In genomic region chr4:148046450-148047031, GRCm38 (mm10) we compare ENCODE assay signal across 13 mouse cellular contexts. TPM values are rescaled to one million over a fixed set of nuclear protein-coding genes. Genes with fewer than 3 reads are reported as not detected.
DNase-seq lines count a peak whose midpoint lies in the region; ATAC-seq lines count a peak whose summit lies in the region.
"Had no signal": no experiment of that assay in that cellular context is flagged by ENCODE, and none has a peak within 500 bp of the region (broad histone marks: within the 10 kb centered on the region; RNA-seq: fewer than 3 reads in every experiment).

No protein-coding gene starts in this region.

- ATAC-seq in hindbrain, embryonic 16.5 days = no peak
- ATAC-seq in liver, embryonic 13.5 days (ENCODE audit: low read depth) = peak; percentile 92
- ATAC-seq: CD4-positive, CD25-positive, alpha-beta regulatory T cell, adult 4 months had no signal

- no peaks in the 10 kb centered on the region for H3K27me3 ChIP-seq in hindbrain, embryonic 10.5 days (ENCODE audit: insufficient read depth, poor library complexity, severe bottlenecking)
- no peaks in the 10 kb centered on the region for H3K27me3 ChIP-seq in hindbrain, embryonic 16.5 days (replicated peaks; ENCODE audit: control insufficient read depth, insufficient read depth, low read length)
- H3K27me3 ChIP-seq in liver, embryonic 13.5 days = no peaks in the 10 kb centered on the region
- H3K27me3 ChIP-seq: embryonic facial prominence, embryonic 15.5 days had no signal

- H3K27ac ChIP-seq in hindbrain, embryonic 10.5 days = 0 out of 2 replicates have a peak overlapping the region, but pooled peaks have one; percentile 62
- H3K27ac ChIP-seq in hindbrain, embryonic 16.5 days (ENCODE audit: low read depth, low read length) = no peak overlapping the region
- peak overlapping the region; percentile 93 for H3K27ac ChIP-seq in liver, embryonic 13.5 days
- H3K27ac ChIP-seq: embryonic facial prominence, embryonic 15.5 days had no signal

- WGBS in hindbrain, embryonic 10.5 days = 76% methylated on average over 4 of the region's 4 CpGs
- 71% methylated on average over 4 of the region's 4 CpGs for WGBS in hindbrain, embryonic 16.5 days
- WGBS in liver, embryonic 13.5 days (ENCODE audit: insufficient replicate concordance) = 14% methylated on average over 4 of the region's 4 CpGs

- H3K9me3 ChIP-seq in hindbrain, embryonic 10.5 days = no peaks in the 10 kb centered on the region
- H3K9me3 ChIP-seq in hindbrain, embryonic 16.5 days (ENCODE audit: control insufficient read depth, low read length) = no peaks in the 10 kb centered on the region
- no peaks in the 10 kb centered on the region for H3K9me3 ChIP-seq in liver, embryonic 13.5 days (replicated peaks)
- H3K9me3 ChIP-seq: embryonic facial prominence, embryonic 15.5 days had no signal

- no peak overlapping the region for H3K4me3 ChIP-seq in hindbrain, embryonic 10.5 days
- H3K4me3 ChIP-seq in hindbrain, embryonic 16.5 days (ENCODE audit: low read length) = no peak overlapping the region
- peak overlapping the region; percentile 23 for H3K4me3 ChIP-seq in liver, embryonic 13.5 days (replicated peaks)
- H3K4me3 ChIP-seq: embryonic facial prominence, embryonic 15.5 days had no signal

- H3K36me3 ChIP-seq in hindbrain, embryonic 10.5 days = peaks cover 90% of the 10 kb centered on the region
- H3K36me3 ChIP-seq in hindbrain, embryonic 16.5 days (ENCODE audit: control insufficient read depth, insufficient read depth, low read length) = peaks cover 9% of the 10 kb centered on the region
- peaks cover 78% of the 10 kb centered on the region for H3K36me3 ChIP-seq in liver, embryonic 13.5 days

- no peak for DNase-seq in hindbrain, embryonic 10.5 days (ENCODE audit: low spot score)
- DNase-seq in retina, postnatal 1 day = peak; percentile 48
- DNase-seq in retina, embryonic 14.5 days (ENCODE audit: low spot score) = no peak
- DNase-seq in liver, embryonic 13.5 days = peak; percentile 75
- DNase-seq in adrenal gland, postnatal 36 days = no peak
- no peak for DNase-seq in lung, postnatal 14 days
- DNase-seq in thymus, adult 18-20 months = no peak
- DNase-seq: heart, postnatal 36 days; lung, embryonic 14.5 days had no signal

- no peak overlapping the region for H3K4me2 ChIP-seq in hindbrain, embryonic 16.5 days (ENCODE audit: low read length)
- peak overlapping the region; percentile 58 for H3K4me2 ChIP-seq in liver, embryonic 13.5 days
- H3K4me2 ChIP-seq: embryonic facial prominence, embryonic 15.5 days; lung, embryonic 14.5 days had no signal

- H3K9ac ChIP-seq in hindbrain, embryonic 16.5 days (ENCODE audit: low read depth, low read length) = no peak overlapping the region
- peak overlapping the region; percentile 57 for H3K9ac ChIP-seq in liver, embryonic 13.5 days
- H3K9ac ChIP-seq: embryonic facial prominence, embryonic 15.5 days had no signal

- H3K4me1 ChIP-seq in hindbrain, embryonic 10.5 days (replicated peaks) = peaks cover 27% of the 10 kb centered on the region
- H3K4me1 ChIP-seq in hindbrain, embryonic 16.5 days (ENCODE audit: control insufficient read depth, insufficient read depth, low read depth, low read length) = peaks cover 12% of the 10 kb centered on the region
- H3K4me1 ChIP-seq in liver, embryonic 13.5 days (replicated peaks) = peaks cover 87% of the 10 kb centered on the region

RNA-seq across cellular contexts. Expression of gene Mthfr, which starts 7.7 kb away (rescaled TPM):
- polyA plus RNA-seq in hindbrain, embryonic 10.5 days (2016; fragmentation: Nextera tagmentation; extraction: Ambion mirVana) = 28.1 and 30.0 TPM in 2 replicates
- 16.5 and 18.5 TPM in 2 replicates for polyA plus RNA-seq in hindbrain, embryonic 16.5 days (2015; fragmentation: Nextera tagmentation; extraction: Ambion mirVana)
- 8.9 and 10.7 TPM in 2 replicates for polyA plus RNA-seq in liver, embryonic 13.5 days (2015; fragmentation: Nextera tagmentation; extraction: Ambion mirVana)
- 10 to 100 TPM; 29.0 to 54.7 TPM for total RNA-seq in adrenal gland, postnatal 36 days (2021)

RNA-seq across cellular contexts. Expression of gene Clcn6, which starts 7.9 kb away (rescaled TPM):
- 13.9 and 17.8 TPM in 2 replicates for polyA plus RNA-seq in hindbrain, embryonic 10.5 days (2016; fragmentation: Nextera tagmentation; extraction: Ambion mirVana)
- 29.9 and 33.5 TPM in 2 replicates for polyA plus RNA-seq in hindbrain, embryonic 16.5 days (2015; fragmentation: Nextera tagmentation; extraction: Ambion mirVana)
- polyA plus RNA-seq in liver, embryonic 13.5 days (2015; fragmentation: Nextera tagmentation; extraction: Ambion mirVana) = 1.5 and 1.7 TPM in 2 replicates
- total RNA-seq in adrenal gland, postnatal 36 days (2021) = 10 to 100 TPM; 10.0 to 12.6 TPM

RNA-seq across cellular contexts. Expression of gene Agtrap, which starts 41.3 kb away (rescaled TPM):
- 15.6 and 15.7 TPM in 2 replicates for polyA plus RNA-seq in hindbrain, embryonic 10.5 days (2016; fragmentation: Nextera tagmentation; extraction: Ambion mirVana)
- polyA plus RNA-seq in hindbrain, embryonic 16.5 days (2015; fragmentation: Nextera tagmentation; extraction: Ambion mirVana) = 7.4 and 9.3 TPM in 2 replicates
- 11.2 and 11.7 TPM in 2 replicates for polyA plus RNA-seq in liver, embryonic 13.5 days (2015; fragmentation: Nextera tagmentation; extraction: Ambion mirVana)
- 10 to 100 TPM; 76.6 to 96.6 TPM for total RNA-seq in adrenal gland, postnatal 36 days (2021)

RNA-seq across cellular contexts. Expression of gene Nppa, which starts 46.0 kb away (rescaled TPM):
- polyA plus RNA-seq in hindbrain, embryonic 10.5 days (2016; fragmentation: Nextera tagmentation; extraction: Ambion mirVana) = 0.21 TPM in 1 of 2 replicates, not detected in the other
- 1.2 and 1.6 TPM in 2 replicates for polyA plus RNA-seq in hindbrain, embryonic 16.5 days (2015; fragmentation: Nextera tagmentation; extraction: Ambion mirVana)
- 0.48 and 5.6 TPM in 2 replicates for polyA plus RNA-seq in liver, embryonic 13.5 days (2015; fragmentation: Nextera tagmentation; extraction: Ambion mirVana)
- total RNA-seq in adrenal gland, postnatal 36 days (2021) = not detected
- total RNA-seq: layer of hippocampus, postnatal 25 days had no signal
- polyA plus RNA-seq: CD4-positive, CD25-positive, alpha-beta regulatory T cell, adult 4 months; lung, embryonic 14.5 days had no signal

Comparison
In these comparisons a context has a peak if more than half of its experiments do, and no peak if none do; other contexts are left out.
1. DNase-seq: peak in retina, postnatal 1 day (single experiment) and liver, embryonic 13.5 days (single experiment); none in hindbrain, embryonic 10.5 days (single experiment), retina, embryonic 14.5 days (single experiment), adrenal gland, postnatal 36 days (0 of 2), lung, postnatal 14 days (single experiment) and thymus, adult 18-20 months (0 of 2).